8 mouse cellular contexts compared by ENCODE assay signal in the genomic region with DNA sequence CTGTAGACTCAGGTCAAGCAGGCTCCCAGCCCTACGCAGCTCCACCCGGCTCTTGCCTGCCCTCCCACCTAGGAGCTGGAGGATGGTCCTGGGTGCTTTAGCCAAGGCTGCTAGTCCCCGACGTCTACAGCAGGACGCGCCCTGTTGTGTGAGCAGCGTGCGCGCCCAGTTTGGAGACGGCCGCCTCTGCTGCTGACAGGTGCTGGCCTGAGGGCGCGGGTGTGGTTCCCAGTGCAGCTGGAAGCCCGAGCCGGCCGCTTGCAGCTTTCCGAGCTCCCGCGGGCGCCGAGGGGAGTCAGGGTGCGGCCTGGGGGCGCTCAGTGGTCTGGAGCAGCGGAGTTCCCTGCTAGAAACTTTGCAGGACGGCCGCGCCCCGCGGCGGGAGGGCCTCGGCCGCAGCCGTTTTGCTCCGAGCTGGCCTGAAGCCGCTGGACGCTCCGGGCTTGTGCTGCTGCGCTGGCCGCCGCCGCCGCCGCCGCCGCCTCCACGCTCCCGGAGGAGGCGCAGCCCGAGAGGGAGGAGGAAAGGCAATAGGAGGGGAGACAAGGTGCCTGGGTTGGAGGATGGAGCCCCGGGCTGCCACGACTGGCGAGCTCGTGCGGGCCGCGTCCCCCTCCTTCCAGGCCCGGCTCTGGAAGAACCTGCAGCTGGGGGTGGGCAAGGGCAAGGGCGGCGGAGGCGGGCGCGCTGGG. TPM values are rescaled to one million over a fixed set of nuclear protein-coding genes. Genes with fewer than 3 reads are reported as not detected.
DNase-seq lines count a peak whose midpoint lies in the region; ATAC-seq and TF ChIP-seq lines count a peak whose summit lies in the region.

Mctp1 (plus strand) TSS at position 564 of the 692 bp plus-strand sequence.

- TF ChIP-seq CTCF in layer of hippocampus, adult 2 months (conservative IDR thresholded peaks at IDR 0.05) = 0 out of 2 replicates have a peak, but pooled peaks have one; percentile 1

- under 1% methylated on average over 24 of the region's 62 CpGs for WGBS in forebrain, embryonic 16.5 days
- 1% methylated on average over 54 of the region's 62 CpGs for WGBS in lung, embryonic 15.5 days

- H3K4me3 ChIP-seq in ES-E14 (ENCODE audit: insufficient read depth in 1 of 2, low read depth in 1 of 2, low read length in 2 of 2, poor library complexity in 1 of 2, severe bottlenecking in 1 of 2) = peak within 1 kb of the TSS; percentile 64 to 82
- H3K4me3 ChIP-seq in forebrain, embryonic 16.5 days (replicated peaks; ENCODE audit: low read length) = peak within 1 kb of the TSS; percentile 63
- H3K4me3 ChIP-seq in layer of hippocampus, adult 2 months = peak within 1 kb of the TSS; percentile 61
- H3K4me3 ChIP-seq in lung, embryonic 15.5 days = peak within 1 kb of the TSS; percentile 56

- peak within 1 kb of the TSS; percentile 99 for H3K4me2 ChIP-seq in forebrain, embryonic 16.5 days (ENCODE audit: low read length)
- peak within 1 kb of the TSS; percentile 99 for H3K4me2 ChIP-seq in lung, embryonic 15.5 days

- no peaks in the 10 kb centered on the region for H3K36me3 ChIP-seq in ES-E14 (ENCODE audit: control insufficient read depth, insufficient read depth, low read length, poor library complexity, severe bottlenecking)
- H3K36me3 ChIP-seq in forebrain, embryonic 16.5 days (ENCODE audit: control insufficient read depth, insufficient read depth) = no peaks in the 10 kb centered on the region
- no peaks in the 10 kb centered on the region for H3K36me3 ChIP-seq in lung, embryonic 15.5 days

- in situ Hi-C loops in ES-E14 (cut with MboI; ENCODE audit: low sequenced_read_pairs in 2 of 2, unreplicated experiment in 2 of 2) = no loop called here

- peaks cover 6% of the 10 kb centered on the region; the same call in 1 of the 2 replicates for H3K27me3 ChIP-seq in forebrain, embryonic 16.5 days (replicated peaks; ENCODE audit: control insufficient read depth, insufficient read depth, low read length)
- peaks cover 39% of the 10 kb centered on the region for H3K27me3 ChIP-seq in lung, embryonic 15.5 days

- no peak within 1 kb of the TSS for H3K27ac ChIP-seq in ES-E14 (ENCODE audit: insufficient read depth, low read depth, low read length, poor library complexity, severe bottlenecking)
- H3K27ac ChIP-seq in forebrain, embryonic 16.5 days (ENCODE audit: low read length) = peak within 1 kb of the TSS; percentile 10; the same call in 1 of the 2 replicates
- H3K27ac ChIP-seq in layer of hippocampus, adult 2 months = peak within 1 kb of the TSS; percentile 98
- H3K27ac ChIP-seq in lung, embryonic 15.5 days = peak within 1 kb of the TSS; percentile 53; the same call in 1 of the 2 replicates

- DNase-seq in ES-E14 (ENCODE audit: low read depth, low spot score) = peak; percentile 56
- DNase-seq in cerebellum, adult 18-20 months = peak; percentile 73 to 82
- peak; percentile 47 to 55 for DNase-seq in heart, postnatal 36 days
- DNase-seq in layer of hippocampus, adult 2 months (ENCODE audit: low spot score in 2 of 2) = peak; percentile 6 to 34
- DNase-seq in ovary, adult 18-20 months (ENCODE audit: low spot score) = peak; percentile 51
- peak; percentile 12 for DNase-seq in urinary bladder, postnatal 10 days (ENCODE audit: low spot score)

- H3K4me1 ChIP-seq in ES-E14 (ENCODE audit: control insufficient read depth in 2 of 2, insufficient read depth in 2 of 2, low read length in 2 of 2, poor library complexity in 1 of 2) = no peaks in the 10 kb centered on the region
- H3K4me1 ChIP-seq in forebrain, embryonic 16.5 days (replicated peaks; ENCODE audit: control insufficient read depth, insufficient read depth, low read length) = peaks cover 11% of the 10 kb centered on the region
- peaks cover 14% of the 10 kb centered on the region for H3K4me1 ChIP-seq in lung, embryonic 15.5 days

- no peaks in the 10 kb centered on the region for H3K9me3 ChIP-seq in ES-E14 (ENCODE audit: control insufficient read depth, insufficient read depth, low read depth, low read length)
- H3K9me3 ChIP-seq in forebrain, embryonic 16.5 days (ENCODE audit: control insufficient read depth, low read length) = no peaks in the 10 kb centered on the region
- no peaks in the 10 kb centered on the region for H3K9me3 ChIP-seq in lung, embryonic 15.5 days

- peak within 1 kb of the TSS; percentile 48 for H3K9ac ChIP-seq in ES-E14 (ENCODE audit: insufficient read depth, low read depth, low read length, poor library complexity, severe bottlenecking)
- H3K9ac ChIP-seq in forebrain, embryonic 16.5 days (replicated peaks; ENCODE audit: low read depth, low read length) = peak within 1 kb of the TSS; percentile 64
- peak within 1 kb of the TSS; percentile 43 for H3K9ac ChIP-seq in lung, embryonic 15.5 days

- ATAC-seq in forebrain, embryonic 16.5 days = peak; percentile 92
- ATAC-seq in lung, embryonic 15.5 days (ENCODE audit: borderline replicate concordance, extremely low read depth, low FRiP score, low TSS enrichment) = peak; percentile 93

- intact Hi-C loops in heart, postnatal 36 days (cut with DNase I) = no loop called here

TF ChIP-seq in ES-E14, 5 proteins besides CTCF, POLR2A, EP300 and RAD21:
- no peak for TF ChIP-seq ZC3H11A (IDR thresholded peaks at IDR 0.05; ENCODE audit: borderline replicate concordance, low read depth, low read length)
- no peak for TF ChIP-seq MAFK (IDR thresholded peaks at IDR 0.05; ENCODE audit: insufficient read depth, low read depth, low read length)
- no peak for TF ChIP-seq ZNF384 (IDR thresholded peaks at IDR 0.05; ENCODE audit: low read depth, low read length)
- no peak for TF ChIP-seq CHD2 (IDR thresholded peaks at IDR 0.05; ENCODE audit: low read depth, low read length)
- TF ChIP-seq HCFC1 (IDR thresholded peaks at IDR 0.05; ENCODE audit: borderline replicate concordance, insufficient read depth, low read length) = no peak

RNA-seq across cellular contexts. Expression of gene Mctp1, which starts in this region (rescaled TPM):
- total RNA-seq in ES-E14 (2012; rRNA removed) = 0.21 and 0.80 TPM in 2 replicates
- 5.9 and 8.0 TPM in 2 replicates for polyA plus RNA-seq in forebrain, embryonic 16.5 days (2015; fragmentation: Nextera tagmentation; extraction: Ambion mirVana)
- 1 to 10 TPM; 2.7 to 2.9 TPM for total RNA-seq in heart, postnatal 36 days (2021)
- 10 to 100 TPM; 56.1 to 62.0 TPM for total RNA-seq in layer of hippocampus, adult 2 months (2021)
- polyA plus RNA-seq in lung, embryonic 15.5 days (2015; fragmentation: Nextera tagmentation; extraction: Ambion mirVana) = 0.63 and 0.76 TPM in 2 replicates

Comparison
In these comparisons a context has a peak if more than half of its experiments do, and no peak if none do; other contexts are left out.
1. RNA of gene Mctp1 (total RNA-seq): 56.1 to 62.0 TPM in layer of hippocampus, adult 2 months; 2.7 to 2.9 TPM in heart, postnatal 36 days and 0.21 to 0.80 TPM in ES-E14; every median in the first group is over 10 times any median in the second.
2. Peak in DNase-seq, H3K4me3 ChIP-seq and H3K9ac ChIP-seq in ES-E14; RNA of the gene not detected or under 1 TPM.
3. Peak in ATAC-seq, H3K4me3 ChIP-seq, H3K27ac ChIP-seq, H3K9ac ChIP-seq and H3K4me2 ChIP-seq in lung, embryonic 15.5 days; RNA of the gene not detected or under 1 TPM.
4. DNase-seq: peak in every context shown above with its lines; median percentile 78 in cerebellum, adult 18-20 months; 56 in ES-E14; 51 in heart, postnatal 36 days; 51 in ovary, adult 18-20 months; 20 in layer of hippocampus, adult 2 months; 12 in urinary bladder, postnatal 10 days.
5. Peak in every context shown above with its lines, with median percentiles within 50 percentile points of each other: H3K4me3 ChIP-seq and H3K9ac ChIP-seq.